Mouse (Mus musculus): Measurements from ENCODE around the gene Stk26. TPM values are rescaled to one million over a fixed set of nuclear protein-coding genes. Genes with fewer than 3 reads are reported as not detected.
A peak's percentile ranks its signal among the peaks of the same experiment; 100 is the strongest.

Gene Stk26
- 6.0 and 7.2 TPM in 2 replicates for polyA plus RNA-seq (2016; fragmentation: Nextera tagmentation; extraction: Ambion mirVana)

DNA sequence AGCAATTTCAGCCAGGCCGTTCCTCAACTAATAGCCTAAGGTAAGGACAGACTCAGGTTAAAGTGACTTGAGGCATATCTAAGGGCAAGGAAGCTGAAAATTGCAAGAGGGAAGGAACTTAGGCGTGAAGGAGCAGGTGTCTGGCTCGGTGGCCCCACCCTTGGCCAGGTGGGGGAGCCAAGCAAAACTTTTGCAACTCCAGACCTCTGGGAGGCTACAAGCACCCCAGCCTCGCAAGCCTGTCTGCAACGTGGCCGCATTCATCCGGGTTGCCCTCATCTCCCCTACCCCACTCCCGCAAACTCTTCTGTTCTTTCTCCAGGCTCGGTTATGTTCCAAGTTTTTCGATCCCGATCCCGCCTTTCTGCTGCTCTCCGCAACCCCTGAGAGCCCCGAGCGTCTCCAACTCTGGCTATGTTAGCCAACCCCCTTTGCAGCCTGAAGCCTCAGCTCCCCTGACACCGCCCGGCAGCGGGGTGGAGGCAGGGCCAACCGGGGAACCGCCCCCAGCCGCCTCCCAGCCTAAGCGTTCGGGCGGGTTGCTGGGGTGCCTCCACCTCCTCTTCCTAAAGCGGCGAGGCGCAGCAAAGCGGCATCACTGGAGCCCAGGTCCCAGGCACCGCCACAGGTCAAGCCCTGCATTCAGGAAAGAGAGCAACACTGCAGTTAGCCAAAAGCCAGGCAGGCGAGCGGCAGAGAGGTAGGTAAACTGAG, at the start of gene Stk26:
Gene Stk26, plus strand, starts transcription at position 201 of the 714 bp plus-strand sequence.
- Histone ChIP-seq H3K36me3 (no peaks in the 10 kb centered on the region), H3K9ac (peak within 1 kb of the TSS; percentile 41; the same call in 1 of the 2 replicates), H3K4me2 (replicated peaks) (peak within 1 kb of the TSS; percentile 73), H3K27me3 (peaks cover 17% of the 10 kb centered on the region), H3K4me1 (no peaks in the 10 kb centered on the region), H3K27ac (no peak within 1 kb of the TSS), H3K4me3 (peak within 1 kb of the TSS; percentile 45), H3K9me3 (replicated peaks) (no peaks in the 10 kb centered on the region)
- ATAC-seq (ENCODE audit: low FRiP score): peak; percentile 73
- WGBS: 32% methylated on average over 31 of the region's 31 CpGs

GRCm38 (mm10) chrX:50793005-50793680, 47.7 kb upstream of the Stk26 start:
- peaks cover 24% of the 10 kb centered on the region for H3K27me3 ChIP-seq
- WGBS: 58% methylated on average over 4 of the region's 4 CpGs

DNA sequence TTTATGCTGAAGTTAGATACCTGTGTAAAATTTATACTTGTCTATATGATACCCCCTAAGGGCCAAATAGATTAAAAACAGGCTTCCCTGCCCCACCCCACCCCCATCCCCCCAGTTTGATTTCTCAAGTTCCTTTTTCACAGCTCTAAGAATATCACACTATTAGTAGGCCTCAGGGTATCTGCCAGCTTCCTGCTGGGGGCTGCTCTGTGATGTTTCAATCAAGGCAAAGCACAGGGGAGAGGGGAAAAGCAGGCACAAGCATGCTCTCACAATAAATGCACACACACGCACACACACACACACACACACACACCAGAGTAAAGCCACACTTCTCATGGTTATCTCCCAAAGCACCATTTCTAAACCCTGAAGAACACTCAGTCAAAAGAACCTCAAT, 43.0 kb upstream of the Stk26 start:
- 0 out of 2 replicates have a peak, but pooled peaks have one; percentile 29 for ATAC-seq (ENCODE audit: low FRiP score)

More at GRCm38 (mm10) chrX:50793005-50793680, 47.7 kb upstream of the Stk26 start:
- no peak overlapping the region for H3K4me3 ChIP-seq
- H3K36me3 ChIP-seq: no peaks in the 10 kb centered on the region
- ATAC-seq (ENCODE audit: low FRiP score): no peak
- H3K9me3 ChIP-seq (replicated peaks): no peaks in the 10 kb centered on the region
- no peak overlapping the region for H3K27ac ChIP-seq
- no peaks in the 10 kb centered on the region for H3K4me1 ChIP-seq
- H3K9ac ChIP-seq: no peak overlapping the region
- no peak overlapping the region for H3K4me2 ChIP-seq (replicated peaks)

DNA sequence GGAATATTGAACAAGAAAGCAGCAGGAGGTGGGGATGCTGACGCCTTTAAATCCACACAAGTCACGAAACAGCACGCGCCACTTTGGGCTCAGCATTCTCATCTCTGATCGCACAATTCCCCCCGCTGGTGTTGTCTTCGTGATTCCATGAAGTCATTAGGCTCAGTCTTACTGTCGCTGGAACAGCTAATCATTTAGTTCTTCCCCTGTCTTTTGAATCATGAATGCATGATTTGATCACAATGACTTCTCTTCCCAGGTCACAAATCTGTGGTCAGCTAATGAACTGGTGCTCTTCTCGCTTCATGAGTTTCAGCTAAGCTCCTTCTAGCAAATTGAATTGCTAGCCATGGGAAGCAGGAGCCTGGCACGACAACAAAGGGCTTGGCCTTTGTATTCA, 42.3 kb upstream of the Stk26 start:
- ATAC-seq (ENCODE audit: low FRiP score): no peak
- peaks cover 18% of the 10 kb centered on the region for H3K27me3 ChIP-seq
- no peaks in the 10 kb centered on the region for H3K4me1 ChIP-seq
- no peak overlapping the region for H3K4me2 ChIP-seq (replicated peaks)
- no peak overlapping the region for H3K4me3 ChIP-seq
- no peak overlapping the region for H3K27ac ChIP-seq
- WGBS: 23% methylated on average over 10 of the region's 10 CpGs
- no peaks in the 10 kb centered on the region for H3K36me3 ChIP-seq
- no peak overlapping the region for H3K9ac ChIP-seq
- no peaks in the 10 kb centered on the region for H3K9me3 ChIP-seq (replicated peaks)

More for the DNA sequence above, 43.0 kb upstream of the Stk26 start:
- no peaks in the 10 kb centered on the region for H3K9me3 ChIP-seq (replicated peaks)
- no peak overlapping the region for H3K9ac ChIP-seq
- no peak overlapping the region for H3K4me2 ChIP-seq (replicated peaks)
- 78% methylated on average over 1 of the region's 1 CpGs for WGBS
- H3K36me3 ChIP-seq: no peaks in the 10 kb centered on the region
- H3K27me3 ChIP-seq: peaks cover 24% of the 10 kb centered on the region
- no peak overlapping the region for H3K27ac ChIP-seq
- no peaks in the 10 kb centered on the region for H3K4me1 ChIP-seq
- no peak overlapping the region for H3K4me3 ChIP-seq

DNA sequence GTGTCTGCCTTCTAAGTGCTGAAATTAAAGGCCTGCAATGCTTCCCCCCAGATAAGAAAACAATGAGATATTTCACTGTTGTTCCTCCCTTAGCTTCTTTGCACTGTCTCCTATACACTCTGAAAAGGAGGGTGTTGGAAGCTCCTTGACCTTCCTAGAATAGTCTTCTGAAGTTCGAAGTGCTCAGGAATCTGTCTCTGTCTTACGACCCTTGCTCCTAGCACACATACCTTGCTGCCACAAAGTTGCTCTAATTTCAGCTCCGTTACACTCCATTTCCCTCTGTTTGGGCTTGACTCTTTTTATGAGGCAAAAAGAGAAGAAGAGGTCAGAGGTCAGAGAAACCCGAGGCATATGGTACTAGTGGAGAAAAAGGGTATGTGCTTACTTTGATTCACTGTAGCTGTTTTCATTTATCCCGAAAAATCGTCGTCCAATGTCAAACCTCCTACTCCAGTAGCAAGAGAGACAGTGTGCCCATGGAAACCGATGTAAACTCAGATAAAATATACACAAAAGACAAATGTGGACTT, 41.1 kb upstream of the Stk26 start:
- no peak overlapping the region for H3K4me2 ChIP-seq (replicated peaks)
- H3K9ac ChIP-seq: no peak overlapping the region
- WGBS: 49% methylated on average over 8 of the region's 8 CpGs
- no peak overlapping the region for H3K4me3 ChIP-seq
- no peaks in the 10 kb centered on the region for H3K9me3 ChIP-seq (replicated peaks)
- ATAC-seq (ENCODE audit: low FRiP score): no peak
- no peaks in the 10 kb centered on the region for H3K36me3 ChIP-seq
- no peak overlapping the region for H3K27ac ChIP-seq
- no peaks in the 10 kb centered on the region for H3K4me1 ChIP-seq
- H3K27me3 ChIP-seq: peaks cover 13% of the 10 kb centered on the region

- no peak overlapping the region for H3K4me3 ChIP-seq
- WGBS: 55% methylated on average over 4 of the region's 4 CpGs
- H3K4me2 ChIP-seq (replicated peaks): no peak overlapping the region
- H3K9ac ChIP-seq: no peak overlapping the region
- ATAC-seq (ENCODE audit: low FRiP score): no peak
- H3K36me3 ChIP-seq: no peaks in the 10 kb centered on the region
- H3K4me1 ChIP-seq: no peaks in the 10 kb centered on the region
- no peaks in the 10 kb centered on the region for H3K9me3 ChIP-seq (replicated peaks)
- no peak overlapping the region for H3K27ac ChIP-seq
- peaks cover 3% of the 10 kb centered on the region; the same call in 1 of the 2 replicates for H3K27me3 ChIP-seq
Measured at GRCm38 (mm10) chrX:50805654-50806053, 35.2 kb upstream of the Stk26 start.

DNA sequence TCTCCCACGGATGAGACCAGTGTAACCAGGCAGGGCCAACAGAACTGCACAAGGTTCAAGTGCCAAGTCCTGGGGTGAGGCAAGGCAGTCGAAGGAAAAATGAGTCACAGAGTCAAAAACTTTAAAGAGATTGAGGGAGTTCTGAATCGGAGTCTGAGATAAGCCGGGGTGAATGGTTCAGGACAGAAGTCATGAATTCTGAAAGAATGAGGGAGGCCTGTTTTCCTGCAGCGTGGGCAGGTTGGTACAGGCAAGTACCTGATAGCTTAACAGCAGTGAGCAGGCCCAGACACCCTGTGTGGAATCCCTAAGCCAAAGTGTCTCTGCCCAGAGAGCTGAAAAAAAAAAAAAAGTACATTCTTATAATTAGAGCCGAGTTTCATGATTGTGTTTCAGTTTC, 17.0 kb upstream of the Stk26 start:
- ATAC-seq (ENCODE audit: low FRiP score): no peak
- H3K27ac ChIP-seq: no peak overlapping the region
- H3K4me2 ChIP-seq (replicated peaks): no peak overlapping the region
- no peaks in the 10 kb centered on the region for H3K9me3 ChIP-seq (replicated peaks)
- 70% methylated on average over 6 of the region's 6 CpGs for WGBS
- H3K36me3 ChIP-seq: no peaks in the 10 kb centered on the region
- H3K9ac ChIP-seq: no peak overlapping the region
- no peaks in the 10 kb centered on the region for H3K27me3 ChIP-seq
- H3K4me3 ChIP-seq: no peak overlapping the region
- no peaks in the 10 kb centered on the region for H3K4me1 ChIP-seq

DNA sequence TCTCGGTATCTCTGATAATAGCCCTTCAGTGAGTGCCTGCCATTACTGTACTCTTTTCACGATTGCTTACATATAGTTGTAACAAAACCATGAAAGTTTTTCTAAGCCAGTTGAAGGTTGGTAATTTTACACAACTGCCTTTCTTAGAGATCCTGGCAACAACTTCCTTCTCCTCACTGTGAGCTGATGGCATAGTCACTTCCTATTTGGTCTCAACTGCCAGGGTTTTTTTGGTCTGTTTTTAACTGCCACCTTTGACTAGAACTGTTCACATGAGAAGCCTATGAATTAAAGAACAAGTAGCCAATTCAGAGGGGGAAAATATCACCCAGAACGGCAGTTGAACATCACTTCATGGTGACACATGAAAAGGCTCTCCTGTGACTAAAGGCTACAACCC, 5.3 kb upstream of the Stk26 start:
- Histone ChIP-seq H3K4me2 (replicated peaks) (no peak overlapping the region), H3K9ac (no peak overlapping the region), H3K9me3 (replicated peaks) (no peaks in the 10 kb centered on the region), H3K36me3 (no peaks in the 10 kb centered on the region), H3K27ac (no peak overlapping the region), H3K27me3 (0 out of 2 replicates have a peak, but pooled peaks cover 3% of the 10 kb centered on the region), H3K4me1 (no peaks in the 10 kb centered on the region), H3K4me3 (no peak overlapping the region)
- ATAC-seq (ENCODE audit: low FRiP score): no peak
- WGBS: 71% methylated on average over 3 of the region's 3 CpGs

DNA sequence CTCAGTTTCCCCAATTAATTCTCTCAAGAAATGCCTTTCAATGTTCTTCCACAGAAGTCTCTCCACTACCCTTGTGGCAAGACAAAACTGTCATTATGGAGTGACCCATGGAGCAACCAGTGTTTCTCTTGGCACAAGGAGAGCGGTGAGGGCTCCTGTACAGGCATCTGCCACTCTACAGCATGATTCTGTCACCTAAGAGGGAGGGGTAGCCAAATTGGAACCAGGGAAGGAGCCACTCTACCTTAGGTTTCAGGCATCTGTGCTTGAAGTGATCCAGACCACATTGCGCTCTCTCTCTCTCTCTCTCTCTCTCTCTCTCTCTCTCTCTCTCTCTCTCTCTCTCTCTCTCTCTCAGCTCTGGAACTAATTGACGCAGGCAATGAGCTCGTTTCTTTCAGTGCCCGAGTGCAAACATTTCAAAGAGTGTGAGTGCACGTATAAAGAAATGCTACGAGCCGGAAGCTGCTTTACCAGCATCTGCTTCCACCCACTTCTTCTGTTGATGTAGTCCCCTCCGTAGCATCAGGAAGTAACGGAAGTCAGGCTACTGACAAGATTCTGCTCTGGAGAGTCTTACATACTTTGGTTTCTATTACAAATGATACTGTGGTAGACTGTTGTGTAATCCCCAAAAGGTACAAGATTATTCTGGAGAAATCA, 4.7 kb upstream of the Stk26 start:
- Histone ChIP-seq H3K27me3 (peaks cover 7% of the 10 kb centered on the region; the same call in 1 of the 2 replicates), H3K9ac (no peak overlapping the region), H3K36me3 (no peaks in the 10 kb centered on the region), H3K4me2 (replicated peaks) (no peak overlapping the region), H3K27ac (no peak overlapping the region), H3K4me3 (no peak overlapping the region), H3K4me1 (no peaks in the 10 kb centered on the region), H3K9me3 (replicated peaks) (no peaks in the 10 kb centered on the region)
- ATAC-seq (ENCODE audit: low FRiP score): no peak
- WGBS: 56% methylated on average over 10 of the region's 10 CpGs

GRCm38 (mm10) chrX:50841587-50841986, 740 bp downstream of the Stk26 start:
- Histone ChIP-seq H3K4me2 (replicated peaks) (peak overlapping the region; percentile 73), H3K9ac (peak overlapping the region; percentile 41; the same call in 1 of the 2 replicates), H3K4me1 (no peaks in the 10 kb centered on the region), H3K9me3 (replicated peaks) (no peaks in the 10 kb centered on the region), H3K4me3 (peak overlapping the region; percentile 45), H3K27ac (no peak overlapping the region), H3K36me3 (no peaks in the 10 kb centered on the region), H3K27me3 (peaks cover 17% of the 10 kb centered on the region)
- ATAC-seq (ENCODE audit: low FRiP score): peak; percentile 56; the same call in 1 of the 2 replicates
- 13% methylated on average over 21 of the region's 23 CpGs for WGBS

- 41% methylated on average over 9 of the region's 9 CpGs for WGBS
- peaks cover 17% of the 10 kb centered on the region for H3K27me3 ChIP-seq
- peak overlapping the region; percentile 73 for H3K4me2 ChIP-seq (replicated peaks)
- no peak overlapping the region; the same call in 1 of the 2 replicates for H3K9ac ChIP-seq
- H3K9me3 ChIP-seq (replicated peaks): no peaks in the 10 kb centered on the region
- no peaks in the 10 kb centered on the region for H3K4me1 ChIP-seq
- H3K27ac ChIP-seq: no peak overlapping the region
- no peaks in the 10 kb centered on the region for H3K36me3 ChIP-seq
- ATAC-seq (ENCODE audit: low FRiP score): no peak
- H3K4me3 ChIP-seq: peak overlapping the region; percentile 45
Measured at GRCm38 (mm10) chrX:50842046-50842445, 1.2 kb downstream of the Stk26 start.

Measured in hindbrain, embryonic 12.5 days (tissue).